Mouse (Mus musculus) CD4-positive, CD25-positive, alpha-beta regulatory T cell (primary cell): ENCODE measurements around the gene Gm8159. TPM values are rescaled to one million over a fixed set of nuclear protein-coding genes. Genes with fewer than 3 reads are reported as not detected.

ENCODE experiments used
- polyA plus RNA-seq: library from polyadenylated mRNA; unstranded; fragments of 100-300 nt; shearing (Covaris generic); gene quantifications from one replicate; pipeline ENCODE4 v1.2.1, GENCODE M21; 2017

The Gm8159 gene
- not detected for polyA plus RNA-seq

DNA sequence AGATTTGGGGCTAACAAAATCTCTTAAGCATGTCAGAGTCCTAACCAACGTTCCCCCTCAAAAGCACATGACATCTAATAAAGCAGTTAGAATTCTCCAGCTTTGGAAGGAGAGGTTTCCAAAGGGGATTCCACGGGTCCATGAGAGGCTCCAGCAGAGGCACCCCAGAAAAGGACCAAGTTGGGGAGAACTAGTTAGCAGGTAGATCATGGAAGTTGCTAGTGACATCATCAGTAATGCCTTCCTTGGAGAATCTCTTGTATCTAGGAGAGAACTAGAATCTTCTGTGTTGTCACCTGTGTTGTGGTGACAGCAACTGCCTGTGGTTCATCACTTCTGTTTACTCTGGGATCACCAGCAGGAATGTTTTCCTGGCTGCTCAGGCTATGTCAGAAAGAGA lies at the start of gene Gm8159:
Gene Gm8159, plus strand, starts transcription at position 301 of the 400 bp plus-strand sequence.

GRCm38 (mm10) chr14:4663892-4664291 lies 31.7 kb downstream of the Gm8159 start, which contains the start of gene Gm3239:
Gm3239 (plus strand) TSS chr14:4664192.

Other genes starting within 250 kb of the Gm8159 start
- gene Gm3159, start 234.8 kb upstream of the Gm8159 start, polyA plus RNA-seq = not detected
- 0.50 TPM for gene Gm3164, start 216.9 kb upstream of the Gm8159 start, polyA plus RNA-seq
- gene Gm3173, start 201.4 kb upstream of the Gm8159 start, polyA plus RNA-seq = 0.98 TPM
- not detected for gene Gm3182, start 150.6 kb upstream of the Gm8159 start, polyA plus RNA-seq
- not detected for gene Gm3047, start 76.9 kb upstream of the Gm8159 start, polyA plus RNA-seq
- not detected for gene Gm3239, start 31.8 kb downstream of the Gm8159 start, polyA plus RNA-seq
- not detected for gene Gm7876, start 76.9 kb downstream of the Gm8159 start, polyA plus RNA-seq
- 0.96 TPM for gene Gm3252, start 94.4 kb downstream of the Gm8159 start, polyA plus RNA-seq
- gene Gm9602, start 144.0 kb downstream of the Gm8159 start, polyA plus RNA-seq = not detected
- gene Gm3269, start 205.8 kb downstream of the Gm8159 start, polyA plus RNA-seq = not detected
- not detected for gene Gm3264, start 223.2 kb downstream of the Gm8159 start, polyA plus RNA-seq